Mouse (Mus musculus) natural killer cell, adult 2 months (primary cell): ENCODE measurements around the gene Lmf2.

ENCODE experiments used
- DNase-seq, 2 experiments: peaks; one replicate each; pipeline ENCODE4 v3.0.0; 2022; ENCODE audit warnings: low spot score in 2 of 2

Lmf2 gene

GRCm38 (mm10) chr15:89355241-89356187 lies at the start of gene Lmf2, which contains the start of gene Ncaph2:
Gene Lmf2, minus strand, starts transcription at chr15:89355659.
Gene Ncaph2, plus strand, starts transcription at chr15:89355719.
- DNase-seq, result peak; percentile 95

DNA sequence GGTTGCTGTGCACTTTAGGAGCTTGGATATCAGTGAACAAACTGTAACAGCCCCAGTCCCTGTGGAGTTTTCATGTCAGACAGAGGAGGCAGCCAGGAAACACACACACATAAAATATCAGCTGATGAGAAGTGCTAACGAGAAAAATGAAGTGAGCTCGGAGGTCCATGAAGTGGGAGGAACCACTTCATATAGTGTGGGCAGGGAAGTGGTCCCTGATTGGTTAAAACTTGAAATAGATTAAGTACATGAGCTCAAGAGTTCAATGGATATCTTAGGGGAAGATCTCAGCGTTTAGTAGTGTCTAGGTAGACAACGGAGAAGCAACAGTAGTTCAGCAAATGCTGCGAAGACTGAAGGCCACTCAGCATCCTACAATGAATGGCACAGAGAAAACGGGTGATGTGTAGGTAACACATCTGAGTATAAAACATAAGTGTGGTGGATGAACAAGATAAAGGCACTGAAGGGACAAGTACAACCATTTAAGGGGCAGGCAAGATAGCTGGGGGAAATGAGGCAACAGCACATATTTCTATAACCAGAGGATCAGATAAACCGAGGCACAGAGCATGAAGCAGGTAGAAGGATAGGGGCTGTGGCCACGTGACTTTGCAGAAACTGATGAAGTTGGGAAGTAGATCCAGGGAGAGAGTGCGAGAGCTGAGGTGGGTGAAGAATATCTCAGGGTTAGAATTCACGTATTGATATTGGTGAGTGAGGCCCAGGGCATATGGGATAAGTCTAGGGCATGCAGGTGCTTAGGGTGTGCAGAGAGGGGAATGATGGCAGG lies 49.6 kb upstream of the Lmf2 start:
- DNase-seq, result no peak

DNA sequence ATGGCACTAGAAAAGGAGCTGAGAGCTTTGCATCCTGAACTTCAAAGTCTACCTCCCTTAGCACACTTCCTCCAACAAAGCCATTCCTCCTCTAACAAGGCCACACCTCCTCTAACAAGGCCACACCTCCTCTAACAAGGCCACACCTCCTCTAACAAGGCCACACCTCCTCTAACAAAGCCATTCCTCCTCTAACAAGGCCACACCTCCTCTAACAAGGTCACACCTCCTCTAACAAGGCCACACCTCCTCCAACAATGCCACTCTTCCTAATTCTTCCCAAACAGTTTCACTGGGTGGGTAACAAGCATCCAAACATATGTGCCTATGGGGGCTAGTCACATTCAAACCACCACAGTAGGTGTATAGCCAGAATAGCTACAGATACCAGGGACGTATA lies 47.0 kb upstream of the Lmf2 start:
- DNase-seq, result no peak

- DNase-seq, result no peak
Observed at GRCm38 (mm10) chr15:89399716-89400115, 44.3 kb upstream of the Lmf2 start.

DNA sequence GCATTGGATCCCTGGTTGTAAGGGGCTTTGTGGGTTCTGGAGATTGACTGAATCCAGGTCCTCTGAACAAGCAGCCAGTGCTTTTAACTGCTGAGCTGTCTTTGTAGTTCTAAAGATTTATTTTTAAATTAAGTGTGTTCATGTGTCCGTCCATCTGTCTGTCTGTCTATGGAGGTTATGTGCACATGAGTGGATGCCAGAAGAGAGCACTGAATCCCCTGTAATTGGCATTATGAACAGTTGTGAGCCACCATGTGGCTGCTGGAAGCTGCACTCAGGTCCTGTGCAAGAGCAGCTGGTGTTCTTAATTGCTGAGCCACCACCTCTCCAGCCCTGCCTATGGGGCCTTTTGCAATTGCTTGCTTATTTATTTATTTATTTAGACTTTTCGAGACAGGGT lies 42.7 kb upstream of the Lmf2 start:
- DNase-seq, result no peak

DNA sequence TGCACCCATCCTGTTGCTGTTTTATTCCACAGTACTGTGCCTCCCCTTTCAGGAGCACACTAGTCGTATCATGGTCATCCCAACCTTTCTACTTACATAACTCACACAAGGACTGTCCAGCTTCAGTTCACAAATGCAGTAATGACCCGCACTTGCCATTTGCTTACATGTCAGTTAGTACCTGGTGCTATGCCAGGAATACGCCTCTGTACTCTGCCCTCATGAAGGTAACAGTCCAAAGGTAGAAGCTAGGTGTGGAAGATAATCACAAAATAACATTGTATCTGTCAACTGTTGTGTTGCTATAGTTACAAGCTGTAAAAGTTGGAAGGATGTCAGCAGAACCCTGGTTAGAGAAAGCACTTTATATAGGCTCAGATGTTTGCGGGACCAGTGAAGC lies 41.4 kb upstream of the Lmf2 start:
- DNase-seq, result no peak

DNA sequence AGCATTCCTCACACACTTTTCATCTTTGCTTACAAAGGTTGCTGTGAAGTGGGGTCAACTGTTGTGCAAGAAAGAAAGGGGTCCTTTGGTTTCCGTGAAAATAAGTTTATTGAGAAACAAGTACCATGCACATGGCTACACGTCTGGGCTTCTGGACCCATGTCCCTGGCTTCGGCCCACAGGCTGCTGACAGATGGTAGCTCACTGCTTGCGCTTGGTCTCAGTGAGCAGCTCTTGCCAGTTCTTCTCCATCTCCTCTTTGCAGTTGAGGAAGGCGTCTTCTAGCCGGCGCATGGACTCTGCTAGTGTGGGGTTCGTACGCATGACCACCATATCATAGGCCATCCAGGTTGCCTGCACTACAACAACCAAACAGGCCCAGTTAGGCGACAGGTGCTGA lies 34.6 kb upstream of the Lmf2 start:
- DNase-seq, result no peak

- DNase-seq, result no peak
Observed at GRCm38 (mm10) chr15:89387127-89387526, 31.7 kb upstream of the Lmf2 start.

DNA sequence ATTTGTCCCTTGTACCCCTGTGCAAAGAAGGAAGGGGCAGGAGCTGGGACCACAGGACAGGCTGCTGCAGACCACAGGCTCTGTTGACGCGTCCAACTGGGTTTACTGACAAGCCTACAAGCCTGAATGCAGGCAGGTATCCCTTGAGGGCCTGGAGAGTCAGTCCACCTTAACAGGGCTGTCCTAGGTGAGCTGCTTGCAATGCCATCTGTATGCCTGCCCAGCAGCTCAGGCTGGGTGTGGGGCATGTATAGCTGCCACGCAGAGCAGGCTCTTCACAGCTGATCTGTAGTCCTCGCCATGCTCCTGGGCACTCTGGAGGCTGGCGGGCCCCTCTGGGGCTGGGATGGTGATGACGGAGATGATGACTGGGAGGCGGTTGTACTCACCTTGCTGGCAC lies 29.2 kb upstream of the Lmf2 start, which contains the start of gene Klhdc7b:
Gene Klhdc7b (plus strand): TSS at position 301 of the 400 bp plus-strand sequence.
- no peak for DNase-seq

DNA sequence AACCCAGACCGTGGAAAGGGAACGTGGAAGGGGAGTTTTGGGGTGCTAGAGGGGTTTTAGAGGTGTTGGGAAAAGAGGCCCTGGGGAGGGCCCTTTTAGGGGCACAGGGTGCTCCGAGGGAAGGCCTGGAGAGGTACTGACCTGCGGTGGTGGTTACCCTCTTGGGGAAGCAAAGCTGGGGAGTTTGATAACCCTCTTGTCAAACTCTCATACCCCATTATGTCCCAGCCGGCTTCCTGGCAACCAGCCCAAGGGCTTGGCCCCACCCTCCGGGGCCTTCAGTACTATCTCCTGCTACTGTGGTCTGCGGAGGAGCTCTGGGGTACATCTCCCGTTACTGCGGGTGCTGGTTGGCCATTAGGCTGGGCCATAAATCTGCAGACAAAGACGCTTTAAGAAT lies 24.0 kb upstream of the Lmf2 start:
- DNase-seq, result no peak

- DNase-seq, result no peak
Observed at GRCm38 (mm10) chr15:89378831-89379401, 23.5 kb upstream of the Lmf2 start, which contains the start of gene Odf3b. Gene Odf3b, minus strand, starts transcription at chr15:89379282.

GRCm38 (mm10) chr15:89377938-89378828 lies 22.7 kb upstream of the Lmf2 start:
- DNase-seq, result no peak

DNA sequence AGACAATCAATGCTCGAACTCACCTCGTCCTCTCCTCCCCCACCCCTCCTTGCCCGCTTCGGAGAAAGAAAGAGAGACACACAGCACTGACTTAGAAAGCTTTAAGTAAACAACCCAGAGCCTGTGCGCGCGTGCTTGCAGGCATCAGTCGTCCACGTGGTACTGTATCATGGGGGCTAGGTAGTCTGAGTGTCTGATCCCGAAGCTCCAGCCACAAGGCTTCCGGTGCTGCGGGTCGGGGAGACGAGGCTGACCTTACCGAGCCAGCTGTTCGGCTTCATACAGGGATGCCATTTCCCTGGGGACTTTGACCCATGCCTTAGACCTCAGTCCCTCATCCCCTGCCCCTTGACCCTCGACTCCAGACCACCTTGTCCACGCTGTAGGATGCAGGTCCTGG lies 21.9 kb upstream of the Lmf2 start:
- no peak for DNase-seq

- no peak for DNase-seq
Observed at GRCm38 (mm10) chr15:89376957-89377356, 21.5 kb upstream of the Lmf2 start, which contains the start of gene Tymp. Gene Tymp, minus strand, starts transcription at chr15:89377039.

- no peak for DNase-seq
Observed at GRCm38 (mm10) chr15:89376040-89376439, 20.6 kb upstream of the Lmf2 start.

GRCm38 (mm10) chr15:89374801-89375534 lies 19.5 kb upstream of the Lmf2 start:
- no peak for DNase-seq

- DNase-seq, result no peak
Observed at GRCm38 (mm10) chr15:89374340-89374739, 18.9 kb upstream of the Lmf2 start.

DNA sequence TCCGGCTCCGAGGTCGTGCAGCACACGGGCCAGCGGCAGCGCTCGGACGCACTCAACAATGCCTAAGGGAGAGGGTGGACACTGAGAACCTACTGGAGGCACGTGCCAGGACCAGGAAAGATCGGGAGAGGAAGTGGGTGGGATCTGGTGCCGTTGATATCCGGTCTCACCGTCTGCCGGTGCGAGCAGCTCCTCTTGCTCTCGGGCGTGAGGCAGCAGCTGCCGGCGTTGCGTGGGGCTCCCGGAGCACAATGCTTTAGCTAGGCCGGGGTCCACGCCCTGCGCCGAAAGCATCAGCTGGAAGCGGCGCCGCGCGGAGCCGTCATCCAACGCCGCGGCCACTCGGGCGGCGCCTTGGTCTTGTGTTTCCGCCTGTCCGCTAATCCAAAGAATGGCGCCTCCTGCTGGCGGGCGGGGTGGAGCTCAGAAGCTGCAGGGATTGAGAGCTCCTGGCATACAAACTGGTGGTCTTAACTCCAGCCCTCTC lies 18.3 kb upstream of the Lmf2 start, which contains the start of gene Sco2:
Gene Sco2 (minus strand): TSS at position 85 of the 487 bp plus-strand sequence.
- peak; percentile 87 to 91 for DNase-seq

GRCm38 (mm10) chr15:89373027-89373761 lies 17.7 kb upstream of the Lmf2 start:
- DNase-seq, result peak; percentile 83 to 90
